Mouse (Mus musculus): ENCODE results near the gene Ankmy1. TPM values are rescaled to one million over a fixed set of nuclear protein-coding genes. Genes with fewer than 3 reads are reported as not detected.

The Ankmy1 gene
- polyA plus RNA-seq, 1 experiment from 2014 or later: 0.67 TPM

GRCm38 (mm10) chr1:92907632-92908360 is 5.1 kb upstream of the Ankmy1 start:
- H3K36me3 ChIP-seq (ENCODE audit: control insufficient read depth, insufficient read depth): no peaks in the 10 kb centered on the region
- 41% methylated on average over 20 of the region's 20 CpGs for WGBS
- H3K9me3 ChIP-seq (replicated peaks; ENCODE audit: control insufficient read depth, low read length): no peaks in the 10 kb centered on the region
- H3K4me1 ChIP-seq (ENCODE audit: control insufficient read depth, insufficient read depth, low read length): peaks cover 29% of the 10 kb centered on the region
- H3K27ac ChIP-seq (ENCODE audit: low read length): peak overlapping the region; percentile 53
- H3K9ac ChIP-seq (ENCODE audit: low read length): peak overlapping the region; percentile 79
- H3K4me3 ChIP-seq (ENCODE audit: low read length): peak overlapping the region; percentile 84
- ATAC-seq (replicated peaks; ENCODE audit: extremely low read depth, insufficient read depth, low FRiP score): no peak
- no peaks in the 10 kb centered on the region for H3K27me3 ChIP-seq (ENCODE audit: control insufficient read depth, insufficient read depth, low read length)
- H3K4me2 ChIP-seq (ENCODE audit: low read depth, low read length): peak overlapping the region; percentile 91

GRCm38 (mm10) chr1:92906779-92907631 is 4.3 kb upstream of the Ankmy1 start, which contains the start of gene Dusp28:
Gene Dusp28, plus strand, starts transcription at chr1:92906981.
- Histone ChIP-seq H3K4me1 (ENCODE audit: control insufficient read depth, insufficient read depth, low read length) (peaks cover 24% of the 10 kb centered on the region), H3K4me2 (ENCODE audit: low read depth, low read length) (peak within 1 kb of the TSS; percentile 91), H3K4me3 (ENCODE audit: low read length) (peak within 1 kb of the TSS; percentile 84), H3K27me3 (ENCODE audit: control insufficient read depth, insufficient read depth, low read length) (no peaks in the 10 kb centered on the region), H3K9me3 (replicated peaks; ENCODE audit: control insufficient read depth, low read length) (no peaks in the 10 kb centered on the region), H3K27ac (ENCODE audit: low read length) (peak within 1 kb of the TSS; percentile 92), H3K36me3 (ENCODE audit: control insufficient read depth, insufficient read depth) (no peaks in the 10 kb centered on the region), H3K9ac (ENCODE audit: low read length) (peak within 1 kb of the TSS; percentile 79)
- ATAC-seq (replicated peaks; ENCODE audit: extremely low read depth, insufficient read depth, low FRiP score): peak; percentile 88
- WGBS: under 1% methylated on average over 81 of the region's 81 CpGs

GRCm38 (mm10) chr1:92905703-92906310 is 3.1 kb upstream of the Ankmy1 start:
- H3K4me2 ChIP-seq (ENCODE audit: low read depth, low read length): no peak overlapping the region
- no peak for ATAC-seq (replicated peaks; ENCODE audit: extremely low read depth, insufficient read depth, low FRiP score)
- peaks cover 20% of the 10 kb centered on the region for H3K4me1 ChIP-seq (ENCODE audit: control insufficient read depth, insufficient read depth, low read length)
- no peak overlapping the region for H3K27ac ChIP-seq (ENCODE audit: low read length)
- H3K36me3 ChIP-seq (ENCODE audit: control insufficient read depth, insufficient read depth): no peaks in the 10 kb centered on the region
- no peak overlapping the region for H3K4me3 ChIP-seq (ENCODE audit: low read length)
- no peaks in the 10 kb centered on the region for H3K9me3 ChIP-seq (replicated peaks; ENCODE audit: control insufficient read depth, low read length)
- H3K27me3 ChIP-seq (ENCODE audit: control insufficient read depth, insufficient read depth, low read length): no peaks in the 10 kb centered on the region; the same call in none of the 2 replicates
- no peak overlapping the region for H3K9ac ChIP-seq (ENCODE audit: low read length)
- WGBS: 90% methylated on average over 2 of the region's 2 CpGs

GRCm38 (mm10) chr1:92903627-92904026 is 921 bp upstream of the Ankmy1 start:
- Histone ChIP-seq H3K36me3 (ENCODE audit: control insufficient read depth, insufficient read depth) (no peaks in the 10 kb centered on the region), H3K9ac (ENCODE audit: low read length) (no peak overlapping the region), H3K4me2 (ENCODE audit: low read depth, low read length) (no peak overlapping the region), H3K9me3 (replicated peaks; ENCODE audit: control insufficient read depth, low read length) (no peaks in the 10 kb centered on the region), H3K4me1 (ENCODE audit: control insufficient read depth, insufficient read depth, low read length) (peaks cover 10% of the 10 kb centered on the region), H3K27me3 (ENCODE audit: control insufficient read depth, insufficient read depth, low read length) (peaks cover 6% of the 10 kb centered on the region), H3K4me3 (ENCODE audit: low read length) (no peak overlapping the region), H3K27ac (ENCODE audit: low read length) (no peak overlapping the region)
- 66% methylated on average over 4 of the region's 4 CpGs for WGBS
- no peak for ATAC-seq (replicated peaks; ENCODE audit: extremely low read depth, insufficient read depth, low FRiP score)

GRCm38 (mm10) chr1:92895089-92895488 is 7.6 kb downstream of the Ankmy1 start:
- H3K4me3 ChIP-seq (ENCODE audit: low read length): no peak overlapping the region
- peak; percentile 63 for ATAC-seq (replicated peaks; ENCODE audit: extremely low read depth, insufficient read depth, low FRiP score)
- H3K27ac ChIP-seq (ENCODE audit: low read length): no peak overlapping the region
- 15% methylated on average over 3 of the region's 3 CpGs for WGBS
- H3K36me3 ChIP-seq (ENCODE audit: control insufficient read depth, insufficient read depth): no peaks in the 10 kb centered on the region
- no peaks in the 10 kb centered on the region for H3K9me3 ChIP-seq (replicated peaks; ENCODE audit: control insufficient read depth, low read length)
- no peak overlapping the region for H3K4me2 ChIP-seq (ENCODE audit: low read depth, low read length)
- H3K9ac ChIP-seq (ENCODE audit: low read length): no peak overlapping the region
- H3K4me1 ChIP-seq (ENCODE audit: control insufficient read depth, insufficient read depth, low read length): no peaks in the 10 kb centered on the region
- H3K27me3 ChIP-seq (ENCODE audit: control insufficient read depth, insufficient read depth, low read length): peaks cover 4% of the 10 kb centered on the region

GRCm38 (mm10) chr1:92893896-92894295 is 8.8 kb downstream of the Ankmy1 start:
- WGBS: 61% methylated on average over 3 of the region's 3 CpGs
- Histone ChIP-seq H3K9ac (ENCODE audit: low read length) (no peak overlapping the region), H3K4me1 (ENCODE audit: control insufficient read depth, insufficient read depth, low read length) (no peaks in the 10 kb centered on the region), H3K36me3 (ENCODE audit: control insufficient read depth, insufficient read depth) (no peaks in the 10 kb centered on the region), H3K27me3 (ENCODE audit: control insufficient read depth, insufficient read depth, low read length) (no peaks in the 10 kb centered on the region; the same call in 1 of the 2 replicates), H3K4me2 (ENCODE audit: low read depth, low read length) (no peak overlapping the region), H3K4me3 (ENCODE audit: low read length) (no peak overlapping the region), H3K9me3 (replicated peaks; ENCODE audit: control insufficient read depth, low read length) (no peaks in the 10 kb centered on the region), H3K27ac (ENCODE audit: low read length) (no peak overlapping the region)
- no peak for ATAC-seq (replicated peaks; ENCODE audit: extremely low read depth, insufficient read depth, low FRiP score)

GRCm38 (mm10) chr1:92892791-92893190 is 9.9 kb downstream of the Ankmy1 start:
- ATAC-seq (replicated peaks; ENCODE audit: extremely low read depth, insufficient read depth, low FRiP score): no peak
- Histone ChIP-seq H3K4me2 (ENCODE audit: low read depth, low read length) (no peak overlapping the region), H3K9ac (ENCODE audit: low read length) (no peak overlapping the region), H3K27me3 (ENCODE audit: control insufficient read depth, insufficient read depth, low read length) (no peaks in the 10 kb centered on the region; the same call in 1 of the 2 replicates), H3K4me1 (ENCODE audit: control insufficient read depth, insufficient read depth, low read length) (no peaks in the 10 kb centered on the region), H3K9me3 (replicated peaks; ENCODE audit: control insufficient read depth, low read length) (no peaks in the 10 kb centered on the region), H3K4me3 (ENCODE audit: low read length) (no peak overlapping the region), H3K27ac (ENCODE audit: low read length) (no peak overlapping the region), H3K36me3 (ENCODE audit: control insufficient read depth, insufficient read depth) (no peaks in the 10 kb centered on the region)
- 59% methylated on average over 3 of the region's 3 CpGs for WGBS

GRCm38 (mm10) chr1:92888901-92889655 is 13.6 kb downstream of the Ankmy1 start:
- no peaks in the 10 kb centered on the region for H3K27me3 ChIP-seq (ENCODE audit: control insufficient read depth, insufficient read depth, low read length)
- no peaks in the 10 kb centered on the region for H3K4me1 ChIP-seq (ENCODE audit: control insufficient read depth, insufficient read depth, low read length)
- H3K9ac ChIP-seq (ENCODE audit: low read length): no peak overlapping the region
- no peak overlapping the region for H3K4me2 ChIP-seq (ENCODE audit: low read depth, low read length)
- no peak overlapping the region for H3K4me3 ChIP-seq (ENCODE audit: low read length)
- no peak overlapping the region for H3K27ac ChIP-seq (ENCODE audit: low read length)
- no peaks in the 10 kb centered on the region for H3K9me3 ChIP-seq (replicated peaks; ENCODE audit: control insufficient read depth, low read length)
- ATAC-seq (replicated peaks; ENCODE audit: extremely low read depth, insufficient read depth, low FRiP score): no peak
- 63% methylated on average over 7 of the region's 7 CpGs for WGBS
- H3K36me3 ChIP-seq (ENCODE audit: control insufficient read depth, insufficient read depth): no peaks in the 10 kb centered on the region

Measured in heart, embryonic 16.5 days (tissue).